Mouse (Mus musculus): ENCODE results near the gene Gldc. TPM values are rescaled to one million over a fixed set of nuclear protein-coding genes. Genes with fewer than 3 reads are reported as not detected.
"Not testable (repeated sequence)": the region's sequence is repeated elsewhere in the genome, so short reads cannot be mapped to it uniquely, and the experiment has no call there.

The Gldc gene
- not detected in 2 replicates for polyA plus RNA-seq (2012; ENCODE audit: insufficient read depth, insufficient read length, missing spikeins)

DNA sequence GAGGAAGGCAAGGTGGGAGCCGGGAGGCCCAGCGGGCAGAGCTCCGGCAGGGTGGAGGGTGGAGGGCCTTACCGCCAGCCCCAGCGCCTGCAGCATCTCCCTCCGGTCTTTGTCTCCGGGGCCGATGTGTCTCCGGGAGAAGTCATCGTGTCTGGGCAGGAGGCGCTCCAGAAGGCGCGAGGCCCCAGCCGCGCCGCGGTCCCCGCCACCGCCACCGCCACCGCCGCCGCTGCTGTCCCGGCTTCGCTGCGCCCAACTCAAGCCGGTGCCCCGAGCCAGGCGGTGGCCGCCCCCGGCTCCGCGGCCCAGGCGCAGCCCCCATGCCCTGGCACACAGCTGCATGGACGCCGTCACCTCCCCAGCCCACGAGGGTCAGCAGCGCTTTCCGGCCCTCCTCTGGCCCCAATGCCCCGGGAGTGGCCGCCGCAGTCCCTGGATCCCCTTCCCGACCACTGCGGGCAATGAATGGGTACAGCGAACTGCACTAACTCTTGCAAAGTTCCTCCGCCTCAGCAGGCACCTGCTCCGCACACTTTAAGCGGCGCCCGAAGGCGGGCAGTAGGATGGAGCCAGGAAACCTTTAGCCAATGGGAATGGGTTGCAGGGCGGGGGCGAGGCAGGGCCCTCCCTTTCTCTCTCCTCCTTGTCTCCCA is at the start of gene Gldc:
Gldc (minus strand) TSS at position 511 of the 653 bp plus-strand sequence.
- TF ChIP-seq CTCF (IDR thresholded peaks at IDR 0.05; ENCODE audit: low read depth, low read length) (no peak), POLR2A (IDR thresholded peaks at IDR 0.05; ENCODE audit: borderline replicate concordance, low read depth, low read length) (no peak)
- peak within 1 kb of the TSS; percentile 33 for H3K4me3 ChIP-seq (ENCODE audit: insufficient read depth, low read length)
- no peak within 1 kb of the TSS for H3K27ac ChIP-seq (ENCODE audit: insufficient read depth, low read depth, low read length)
- no peaks in the 10 kb centered on the region for H3K4me1 ChIP-seq (ENCODE audit: control insufficient read depth, insufficient read depth, low read length)

- H3K4me3 ChIP-seq (ENCODE audit: insufficient read depth, low read length); H3K27ac ChIP-seq (ENCODE audit: insufficient read depth, low read depth, low read length); H3K4me1 ChIP-seq (ENCODE audit: control insufficient read depth, insufficient read depth, low read length): not testable (repeated sequence)
These were observed 47.4 kb upstream of the Gldc start for GRCm38 (mm10) chr19:30222593-30222992.

DNA sequence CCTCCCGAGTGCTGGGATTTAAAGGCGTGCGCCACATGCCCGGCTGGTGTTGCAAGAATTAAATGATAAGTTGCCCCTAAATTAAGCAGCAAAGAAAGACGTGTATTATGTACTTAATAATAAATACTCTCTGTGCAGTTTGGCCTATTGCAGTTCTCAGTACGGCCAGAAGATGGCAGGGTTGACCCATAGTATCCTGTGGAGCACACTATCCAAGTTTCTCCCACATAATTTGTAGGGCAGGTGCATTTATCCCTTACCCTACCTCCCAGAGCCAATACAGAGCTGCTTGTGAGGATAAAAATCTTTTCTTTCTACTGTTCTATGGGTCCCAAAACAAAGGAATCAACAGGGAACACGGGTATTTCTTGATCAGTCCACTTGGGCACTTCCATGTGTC is 42.1 kb upstream of the Gldc start:
- TF ChIP-seq CTCF (IDR thresholded peaks at IDR 0.05; ENCODE audit: low read depth, low read length): no peak
- TF ChIP-seq POLR2A (IDR thresholded peaks at IDR 0.05; ENCODE audit: borderline replicate concordance, low read depth, low read length): no peak
- no peak overlapping the region for H3K4me3 ChIP-seq (ENCODE audit: insufficient read depth, low read length)
- no peaks in the 10 kb centered on the region for H3K4me1 ChIP-seq (ENCODE audit: control insufficient read depth, insufficient read depth, low read length)
- H3K27ac ChIP-seq (ENCODE audit: insufficient read depth, low read depth, low read length): no peak overlapping the region

DNA sequence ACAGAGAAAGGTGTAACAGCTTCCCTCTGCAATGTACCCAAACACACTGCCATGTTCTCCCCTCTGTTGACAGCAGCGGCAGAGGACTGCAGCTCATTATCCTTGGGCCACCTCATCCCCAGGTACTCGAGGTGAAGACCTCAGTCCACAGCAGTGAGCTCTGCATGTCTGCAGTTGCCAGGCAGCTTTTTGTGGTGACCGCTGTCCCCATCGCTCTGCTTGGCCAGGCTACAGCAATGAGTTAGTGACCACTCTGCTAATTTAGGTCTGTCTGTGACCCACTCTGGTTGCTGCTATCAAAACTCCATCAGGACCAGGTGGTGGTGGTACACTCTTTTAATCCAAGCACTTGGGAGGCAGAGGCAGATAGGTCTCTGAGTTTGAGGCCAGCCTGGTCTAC is 41.0 kb upstream of the Gldc start:
- Histone ChIP-seq H3K27ac (ENCODE audit: insufficient read depth, low read depth, low read length) (no peak overlapping the region), H3K4me3 (ENCODE audit: insufficient read depth, low read length) (no peak overlapping the region), H3K4me1 (ENCODE audit: control insufficient read depth, insufficient read depth, low read length) (no peaks in the 10 kb centered on the region)
- TF ChIP-seq POLR2A (IDR thresholded peaks at IDR 0.05; ENCODE audit: borderline replicate concordance, low read depth, low read length) (no peak), CTCF (IDR thresholded peaks at IDR 0.05; ENCODE audit: low read depth, low read length) (no peak)

DNA sequence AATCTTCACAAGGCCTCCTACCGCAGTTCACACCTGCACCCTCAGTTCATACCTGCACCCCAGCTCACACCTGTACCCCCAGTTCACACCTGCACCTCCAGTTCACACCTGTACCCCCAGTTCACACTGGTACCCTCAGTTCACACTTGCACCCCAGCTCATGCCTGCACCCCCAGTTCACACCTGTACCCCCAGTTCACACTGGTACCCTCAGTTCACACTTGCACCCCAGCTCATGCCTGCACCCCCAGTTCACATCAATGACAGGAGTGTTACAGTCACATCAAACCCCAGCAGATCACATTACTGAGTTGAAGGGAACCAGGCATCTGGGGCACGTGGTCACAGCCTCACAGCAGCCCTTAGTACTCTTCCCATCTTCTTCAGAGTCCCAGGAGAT is 40.5 kb upstream of the Gldc start:
- not testable (repeated sequence) for H3K27ac ChIP-seq (ENCODE audit: insufficient read depth, low read depth, low read length); H3K4me1 ChIP-seq (ENCODE audit: control insufficient read depth, insufficient read depth, low read length); H3K4me3 ChIP-seq (ENCODE audit: insufficient read depth, low read length)

- H3K27ac ChIP-seq (ENCODE audit: insufficient read depth, low read depth, low read length): no peak overlapping the region
- no peaks in the 10 kb centered on the region for H3K4me1 ChIP-seq (ENCODE audit: control insufficient read depth, insufficient read depth, low read length)
- no peak for TF ChIP-seq POLR2A (IDR thresholded peaks at IDR 0.05; ENCODE audit: borderline replicate concordance, low read depth, low read length)
- no peak for TF ChIP-seq CTCF (IDR thresholded peaks at IDR 0.05; ENCODE audit: low read depth, low read length)
- H3K4me3 ChIP-seq (ENCODE audit: insufficient read depth, low read length): no peak overlapping the region
These were observed 38.8 kb upstream of the Gldc start for GRCm38 (mm10) chr19:30214026-30214425.

DNA sequence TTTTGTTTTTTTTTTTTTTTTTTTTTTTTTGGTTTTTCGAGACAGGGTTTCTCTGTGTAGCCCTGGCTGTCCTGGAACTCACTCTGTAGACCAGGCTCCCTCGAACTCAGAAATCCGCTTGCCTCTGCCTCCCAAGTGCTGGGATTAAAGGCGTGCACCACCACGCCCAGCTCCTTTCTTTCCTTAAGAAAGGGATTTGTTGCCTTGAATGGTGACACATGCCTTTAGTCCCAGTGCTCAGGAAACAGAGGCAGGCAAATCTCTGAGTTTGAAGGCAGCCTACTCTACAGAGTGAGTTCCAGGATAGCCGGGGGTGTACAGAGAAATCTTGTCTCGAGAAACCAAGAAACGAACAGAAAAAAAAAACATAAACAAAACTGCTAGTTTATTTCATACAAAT is 33.8 kb upstream of the Gldc start:
- not testable (repeated sequence) for H3K4me1 ChIP-seq (ENCODE audit: control insufficient read depth, insufficient read depth, low read length); H3K4me3 ChIP-seq (ENCODE audit: insufficient read depth, low read length); H3K27ac ChIP-seq (ENCODE audit: insufficient read depth, low read depth, low read length)

- Histone ChIP-seq H3K27ac (ENCODE audit: insufficient read depth, low read depth, low read length) (no peak overlapping the region), H3K4me1 (ENCODE audit: control insufficient read depth, insufficient read depth, low read length) (no peaks in the 10 kb centered on the region), H3K4me3 (ENCODE audit: insufficient read depth, low read length) (no peak overlapping the region)
- TF ChIP-seq CTCF (IDR thresholded peaks at IDR 0.05; ENCODE audit: low read depth, low read length): no peak
- no peak for TF ChIP-seq POLR2A (IDR thresholded peaks at IDR 0.05; ENCODE audit: borderline replicate concordance, low read depth, low read length)
These were observed 31.8 kb upstream of the Gldc start for GRCm38 (mm10) chr19:30206981-30207380.

DNA sequence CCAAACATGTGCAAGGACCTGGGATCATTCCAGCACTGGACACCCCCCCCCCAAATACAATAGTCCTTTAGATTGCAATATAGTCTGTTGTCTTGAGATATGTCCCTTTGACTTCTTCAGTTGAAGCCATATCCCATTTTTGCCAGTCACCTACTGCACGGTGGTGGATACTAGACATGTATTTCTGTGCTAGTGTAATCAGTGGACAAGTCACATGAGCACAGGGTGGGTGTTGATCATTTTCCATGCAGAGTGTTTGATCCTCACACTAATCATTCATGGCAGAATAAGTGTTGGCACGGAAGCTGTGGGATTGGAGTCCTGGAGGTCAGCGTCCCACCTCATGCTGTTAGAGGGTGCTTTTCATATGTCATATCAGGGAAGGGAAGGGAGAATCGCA is 30.6 kb upstream of the Gldc start:
- Histone ChIP-seq H3K27ac (ENCODE audit: insufficient read depth, low read depth, low read length) (no peak overlapping the region), H3K4me1 (ENCODE audit: control insufficient read depth, insufficient read depth, low read length) (no peaks in the 10 kb centered on the region), H3K4me3 (ENCODE audit: insufficient read depth, low read length) (no peak overlapping the region)
- no peak for TF ChIP-seq POLR2A (IDR thresholded peaks at IDR 0.05; ENCODE audit: borderline replicate concordance, low read depth, low read length)
- TF ChIP-seq CTCF (IDR thresholded peaks at IDR 0.05; ENCODE audit: low read depth, low read length): no peak

DNA sequence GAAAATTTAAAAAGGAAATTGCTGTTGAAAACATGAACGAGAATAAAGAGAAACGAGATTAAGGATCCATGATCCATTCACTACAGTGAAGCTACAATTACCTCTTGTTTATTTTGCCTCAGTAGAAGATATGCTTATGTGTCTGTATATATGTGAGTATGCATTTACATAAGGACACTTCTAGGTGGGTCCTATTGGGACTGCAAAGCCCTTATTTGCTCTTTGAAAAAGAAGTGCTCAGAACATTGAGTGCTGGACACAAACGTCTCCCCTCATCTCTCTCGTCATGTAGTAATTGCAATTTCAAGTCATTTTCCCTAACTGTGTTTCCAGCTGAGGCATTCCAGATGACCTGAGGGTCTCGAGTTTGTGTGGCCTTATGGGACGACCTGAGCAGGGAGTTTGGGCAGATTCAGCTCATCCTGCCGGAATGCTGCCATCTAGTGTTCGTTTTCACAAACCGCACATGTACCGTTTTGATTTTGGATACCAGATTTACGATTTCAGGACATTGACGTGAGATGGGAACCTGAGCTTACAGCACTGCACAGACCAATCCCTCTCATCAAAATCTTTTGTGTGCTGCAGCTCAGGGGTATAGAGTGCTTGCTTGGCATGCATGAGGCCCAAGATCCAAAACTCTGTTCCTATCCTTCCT is 30.1 kb upstream of the Gldc start:
- Histone ChIP-seq H3K27ac (ENCODE audit: insufficient read depth, low read depth, low read length) (no peak overlapping the region), H3K4me1 (ENCODE audit: control insufficient read depth, insufficient read depth, low read length) (no peaks in the 10 kb centered on the region), H3K4me3 (ENCODE audit: insufficient read depth, low read length) (no peak overlapping the region)
- TF ChIP-seq POLR2A (IDR thresholded peaks at IDR 0.05; ENCODE audit: borderline replicate concordance, low read depth, low read length): no peak
- peak; percentile 71 for TF ChIP-seq CTCF (IDR thresholded peaks at IDR 0.05; ENCODE audit: low read depth, low read length)

GRCm38 (mm10) chr19:30202177-30202576 is 26.9 kb upstream of the Gldc start:
- Histone ChIP-seq H3K4me1 (ENCODE audit: control insufficient read depth, insufficient read depth, low read length) (no peaks in the 10 kb centered on the region), H3K4me3 (ENCODE audit: insufficient read depth, low read length) (no peak overlapping the region), H3K27ac (ENCODE audit: insufficient read depth, low read depth, low read length) (no peak overlapping the region)
- no peak for TF ChIP-seq CTCF (IDR thresholded peaks at IDR 0.05; ENCODE audit: low read depth, low read length)
- no peak for TF ChIP-seq POLR2A (IDR thresholded peaks at IDR 0.05; ENCODE audit: borderline replicate concordance, low read depth, low read length)
